Mouse (Mus musculus) MEL (cell line): ENCODE results near the gene Arrb1.

ENCODE experiments used
- CTCF ChIP-seq, 3 experiments: IDR thresholded peaks in 2 of 3; conservative IDR thresholded peaks in 1 of 3; 2 replicates each; pipeline ENCODE4 v1.5.1; 2011 to 2012; ENCODE audit warnings: low read length in 3 of 3, low read depth in 2 of 3, mild to moderate bottlenecking in 2 of 3, improper control_type of control experiment in 1 of 3, inconsistent platforms in 1 of 3, mixed read lengths in 1 of 3, moderate library complexity in 1 of 3; ENCODE audit not compliant: control insufficient read depth in 1 of 3, insufficient read depth in 1 of 3, poor library complexity in 1 of 3, severe bottlenecking in 1 of 3
- ETS1 ChIP-seq: IDR thresholded peaks from 2 replicates; pipeline ENCODE4 v1.6.1; 2012; ENCODE audit warnings: low read depth, mild to moderate bottlenecking, inconsistent platforms, low read length, improper control_type of control experiment, moderate library complexity
- MYC ChIP-seq: IDR thresholded peaks from 2 replicates; pipeline ENCODE4 v1.6.1; 2011; ENCODE audit warnings: low read depth, mild to moderate bottlenecking, low read length, improper control_type of control experiment, moderate library complexity
- NELFE ChIP-seq: IDR thresholded peaks from 2 replicates; pipeline ENCODE4 v1.6.1; 2011; ENCODE audit warnings: low read depth, low read length, improper control_type of control experiment
- POLR2A ChIP-seq, 2 experiments: IDR thresholded peaks; 2 replicates each; pipeline ENCODE4 v1.6.1; 2011 to 2012; ENCODE audit warnings: low read length in 2 of 2, mild to moderate bottlenecking in 2 of 2, control low read depth in 1 of 2, improper control_type of control experiment in 1 of 2, low read depth in 1 of 2, moderate library complexity in 1 of 2; ENCODE audit not compliant: control insufficient read depth in 1 of 2, insufficient read depth in 1 of 2, poor library complexity in 1 of 2
- SMC3 ChIP-seq: IDR thresholded peaks from 2 replicates; pipeline ENCODE4 v1.6.1; 2011; ENCODE audit warnings: low read depth, low read length, improper control_type of control experiment

DNA sequence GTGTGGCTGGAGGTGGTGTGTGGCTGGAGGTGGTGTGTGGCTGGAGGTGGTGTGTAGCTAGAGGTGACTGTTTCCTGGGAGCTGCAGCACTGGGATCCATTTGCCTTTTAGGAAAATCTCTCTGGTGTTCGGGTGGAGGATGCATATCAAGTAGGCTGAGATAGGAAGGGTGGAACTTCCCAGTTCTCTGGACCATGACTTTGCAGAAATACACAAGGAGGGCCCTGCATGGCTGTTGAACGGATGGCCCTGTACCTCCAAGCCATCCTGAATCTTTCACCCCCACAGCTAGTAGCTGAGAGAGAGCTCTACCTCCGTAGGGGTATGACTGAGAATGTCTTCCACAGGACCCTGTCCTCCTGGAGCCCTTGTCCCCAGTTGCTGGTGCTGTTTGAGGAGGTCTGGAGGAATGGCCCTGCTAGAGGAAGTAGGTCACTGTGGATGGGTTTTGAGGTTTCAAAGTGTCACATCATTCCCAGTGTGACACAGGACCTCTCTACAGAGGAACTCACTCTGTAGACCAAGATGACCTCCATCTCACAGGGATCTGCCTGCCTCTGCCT, 3.8 kb upstream of the Arrb1 start:
- TF ChIP-seq MYC (no peak), NELFE (no peak), POLR2A (IDR thresholded peaks at IDR 0.05; ENCODE audit: control insufficient read depth in 1 of 2, insufficient read depth in 1 of 2, low read depth in 1 of 2, low read length in 2 of 2, poor library complexity in 1 of 2) (peak; percentile 24 to 32; a peak in 1 of 4 replicates), CTCF (IDR thresholded peaks at IDR 0.05 in 2 of 3, conservative IDR thresholded peaks at IDR 0.05 in 1 of 3; ENCODE audit: control insufficient read depth in 1 of 3, insufficient read depth in 1 of 3, low read depth in 2 of 3, low read length in 3 of 3, poor library complexity in 1 of 3, severe bottlenecking in 1 of 3) (no peak), SMC3 (no peak), ETS1 (no peak)
